7 mouse cellular contexts compared by ENCODE assay signal in genomic region chr2:93975526-93976435, GRCm38 (mm10). TPM values are rescaled to one million over a fixed set of nuclear protein-coding genes. Genes with fewer than 3 reads are reported as not detected.
DNase-seq lines count a peak whose midpoint lies in the region; ATAC-seq lines count a peak whose summit lies in the region.

No protein-coding gene starts in this region.

- no peak for ATAC-seq in megakaryocyte, adult 5-6 weeks (ENCODE audit: poor library complexity, severe bottlenecking)
- peak; percentile 6; the same call in 1 of the 2 replicates for ATAC-seq in limb, embryonic 15.5 days (ENCODE audit: insufficient number of reproducible peaks, low FRiP score, low TSS enrichment, low read depth)
- peak; percentile 11; the same call in 1 of the 2 replicates for ATAC-seq in stomach, embryonic 16.5 days (ENCODE audit: insufficient read depth, low FRiP score)

- peaks cover 24% of the 10 kb centered on the region for H3K36me3 ChIP-seq in megakaryocyte, embryonic 14.5 days (replicated peaks; ENCODE audit: low read length)
- H3K36me3 ChIP-seq in forebrain, embryonic 10.5 days (replicated peaks) = peaks cover 21% of the 10 kb centered on the region
- peaks cover 15% of the 10 kb centered on the region for H3K36me3 ChIP-seq in limb, embryonic 15.5 days
- no peaks in the 10 kb centered on the region for H3K36me3 ChIP-seq in stomach, embryonic 16.5 days (ENCODE audit: control insufficient read depth, insufficient read depth, low read length)

- H3K4me1 ChIP-seq in megakaryocyte, embryonic 14.5 days = peaks cover 18% of the 10 kb centered on the region
- H3K4me1 ChIP-seq in forebrain, embryonic 10.5 days = peaks cover 27% of the 10 kb centered on the region
- peaks cover 16% of the 10 kb centered on the region for H3K4me1 ChIP-seq in limb, embryonic 15.5 days
- peaks cover 40% of the 10 kb centered on the region for H3K4me1 ChIP-seq in stomach, embryonic 16.5 days (ENCODE audit: control insufficient read depth, insufficient read depth, low read length)

- 18% methylated on average over 21 of the region's 21 CpGs for WGBS in forebrain, embryonic 10.5 days
- WGBS in limb, embryonic 15.5 days = 23% methylated on average over 21 of the region's 21 CpGs
- WGBS in stomach, embryonic 16.5 days = 26% methylated on average over 21 of the region's 21 CpGs

- no peaks in the 10 kb centered on the region for H3K9me3 ChIP-seq in megakaryocyte, embryonic 14.5 days
- no peaks in the 10 kb centered on the region for H3K9me3 ChIP-seq in forebrain, embryonic 10.5 days
- H3K9me3 ChIP-seq in limb, embryonic 15.5 days = no peaks in the 10 kb centered on the region
- no peaks in the 10 kb centered on the region for H3K9me3 ChIP-seq in stomach, embryonic 16.5 days (replicated peaks; ENCODE audit: control insufficient read depth, low read length)

- H3K27me3 ChIP-seq in megakaryocyte, embryonic 14.5 days (replicated peaks) = peaks cover 65% of the 10 kb centered on the region
- H3K27me3 ChIP-seq in forebrain, embryonic 10.5 days (ENCODE audit: poor library complexity, severe bottlenecking) = peaks cover 41% of the 10 kb centered on the region
- no peaks in the 10 kb centered on the region for H3K27me3 ChIP-seq in limb, embryonic 15.5 days
- no peaks in the 10 kb centered on the region for H3K27me3 ChIP-seq in stomach, embryonic 16.5 days (ENCODE audit: control insufficient read depth, insufficient read depth, low read length)

- peak; percentile 47 for DNase-seq in forebrain, embryonic 10.5 days (ENCODE audit: extremely low spot score, low spot score)
- DNase-seq in layer of hippocampus, adult 18-20 months (ENCODE audit: low spot score in 2 of 2) = no peak
- DNase-seq in layer of hippocampus, adult 11-12 months (ENCODE audit: low spot score) = no peak

- H3K4me3 ChIP-seq in megakaryocyte, embryonic 14.5 days (replicated peaks) = peak overlapping the region; percentile 91
- peak overlapping the region; percentile 55 for H3K4me3 ChIP-seq in forebrain, embryonic 10.5 days
- peak overlapping the region; percentile 44 for H3K4me3 ChIP-seq in limb, embryonic 15.5 days
- H3K4me3 ChIP-seq in stomach, embryonic 16.5 days (replicated peaks; ENCODE audit: low read length) = peak overlapping the region; percentile 45

- H3K4me2 ChIP-seq in limb, embryonic 15.5 days = peak overlapping the region; percentile 91
- peak overlapping the region; percentile 82 for H3K4me2 ChIP-seq in stomach, embryonic 16.5 days (ENCODE audit: low read depth, low read length)

- peak overlapping the region; percentile 31; the same call in 1 of the 2 replicates for H3K9ac ChIP-seq in limb, embryonic 15.5 days
- H3K9ac ChIP-seq in stomach, embryonic 16.5 days (ENCODE audit: low read length) = peak overlapping the region; percentile 72

- peak overlapping the region; percentile 83 for H3K27ac ChIP-seq in forebrain, embryonic 10.5 days
- no peak overlapping the region for H3K27ac ChIP-seq in limb, embryonic 15.5 days
- peak overlapping the region; percentile 81 for H3K27ac ChIP-seq in stomach, embryonic 16.5 days (ENCODE audit: low read length)

RNA-seq across cellular contexts. Expression of gene Gm13889, which starts 18.8 kb away (rescaled TPM):
- polyA plus RNA-seq in megakaryocyte, embryonic 14.5 days (2012; ENCODE audit: insufficient read depth, low replicate concordance) = 1.7 and 2.1 TPM in 2 replicates
- 0.11 TPM in 1 of 2 replicates, not detected in the other for total RNA-seq in megakaryocyte, adult 5-6 weeks (2015)
- total RNA-seq in megakaryocyte, adult 5-6 weeks (2017) = 0.51 TPM in 1 of 2 replicates, not detected in the other
- polyA plus RNA-seq in forebrain, embryonic 10.5 days (2016; fragmentation: Nextera tagmentation; extraction: Ambion mirVana) = 1.5 and 1.6 TPM in 2 replicates
- 3.6 and 4.0 TPM in 2 replicates for polyA plus RNA-seq in limb, embryonic 15.5 days (2015; fragmentation: Nextera tagmentation; extraction: Ambion mirVana)
- 11.1 and 12.6 TPM in 2 replicates for polyA plus RNA-seq in stomach, embryonic 16.5 days (2015; fragmentation: Nextera tagmentation; extraction: Ambion mirVana)
- total RNA-seq in layer of hippocampus, adult 18-20 months (2021) = 10 to 100 TPM; 54.8 to 57.3 TPM

RNA-seq across cellular contexts. Expression of gene Gm27027, which starts 20.4 kb away (rescaled TPM):
- not detected in 2 replicates for polyA plus RNA-seq in megakaryocyte, embryonic 14.5 days (2012; ENCODE audit: insufficient read depth, low replicate concordance)
- not detected in 2 replicates for total RNA-seq in megakaryocyte, adult 5-6 weeks (2015)
- not detected in 2 replicates for total RNA-seq in megakaryocyte, adult 5-6 weeks (2017)
- not detected in 2 replicates for polyA plus RNA-seq in forebrain, embryonic 10.5 days (2016; fragmentation: Nextera tagmentation; extraction: Ambion mirVana)
- not detected in 2 replicates for polyA plus RNA-seq in limb, embryonic 15.5 days (2015; fragmentation: Nextera tagmentation; extraction: Ambion mirVana)
- not detected in 2 replicates for polyA plus RNA-seq in stomach, embryonic 16.5 days (2015; fragmentation: Nextera tagmentation; extraction: Ambion mirVana)
- not detected for total RNA-seq in layer of hippocampus, adult 18-20 months (2021)

RNA-seq across cellular contexts. Expression of gene Alkbh3, which starts 34.8 kb away (rescaled TPM):
- polyA plus RNA-seq in megakaryocyte, embryonic 14.5 days (2012; ENCODE audit: insufficient read depth, low replicate concordance) = 18.0 and 31.2 TPM in 2 replicates
- 64.3 and 71.6 TPM in 2 replicates for total RNA-seq in megakaryocyte, adult 5-6 weeks (2015)
- total RNA-seq in megakaryocyte, adult 5-6 weeks (2017) = 26.0 and 27.2 TPM in 2 replicates
- 48.8 and 49.5 TPM in 2 replicates for polyA plus RNA-seq in forebrain, embryonic 10.5 days (2016; fragmentation: Nextera tagmentation; extraction: Ambion mirVana)
- polyA plus RNA-seq in limb, embryonic 15.5 days (2015; fragmentation: Nextera tagmentation; extraction: Ambion mirVana) = 63.1 and 69.3 TPM in 2 replicates
- polyA plus RNA-seq in stomach, embryonic 16.5 days (2015; fragmentation: Nextera tagmentation; extraction: Ambion mirVana) = 62.2 and 68.0 TPM in 2 replicates
- 10 to 100 TPM; 21.0 to 22.4 TPM for total RNA-seq in layer of hippocampus, adult 18-20 months (2021)
